Mouse (Mus musculus) cerebellum, adult 11-12 months (tissue): Measurements from ENCODE around the gene Ilf3.
"Not testable (repeated sequence)": the region's sequence is repeated elsewhere in the genome, so short reads cannot be mapped to it uniquely, and the experiment has no call there.

ENCODE experiments used
- DNase-seq: peaks from one replicate; pipeline ENCODE4 v3.0.0; 2022

Ilf3 gene

GRCm38 (mm10) chr9:21367357-21368111 lies at the start of gene Ilf3:
Gene Ilf3, plus strand, starts transcription at chr9:21367871.
- DNase-seq = peak; percentile 100

DNA sequence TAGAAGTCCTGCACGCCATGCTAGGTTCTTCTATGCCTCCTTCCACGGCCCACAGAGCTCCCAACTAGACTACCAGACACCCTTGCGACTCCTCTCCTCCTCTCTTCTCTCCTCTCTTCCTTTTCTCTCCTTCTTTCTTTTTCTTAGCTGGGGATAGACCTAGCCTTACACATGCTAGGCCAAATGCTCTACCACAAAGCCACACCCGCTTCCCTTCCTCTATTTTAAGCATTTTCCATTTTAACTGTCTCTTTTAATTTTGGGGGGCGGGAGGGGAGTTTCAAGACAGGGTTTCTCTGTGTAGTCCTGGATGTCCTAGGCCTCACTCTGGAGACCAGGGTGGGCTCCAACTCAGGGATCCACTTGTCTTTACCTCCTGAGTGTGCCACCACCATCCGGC lies 48.9 kb upstream of the Ilf3 start:
- DNase-seq = no peak

- DNase-seq = no peak
Measured at GRCm38 (mm10) chr9:21319503-21319902, 48.2 kb upstream of the Ilf3 start.

GRCm38 (mm10) chr9:21320280-21320618 lies 47.4 kb upstream of the Ilf3 start:
- DNase-seq = no peak

DNA sequence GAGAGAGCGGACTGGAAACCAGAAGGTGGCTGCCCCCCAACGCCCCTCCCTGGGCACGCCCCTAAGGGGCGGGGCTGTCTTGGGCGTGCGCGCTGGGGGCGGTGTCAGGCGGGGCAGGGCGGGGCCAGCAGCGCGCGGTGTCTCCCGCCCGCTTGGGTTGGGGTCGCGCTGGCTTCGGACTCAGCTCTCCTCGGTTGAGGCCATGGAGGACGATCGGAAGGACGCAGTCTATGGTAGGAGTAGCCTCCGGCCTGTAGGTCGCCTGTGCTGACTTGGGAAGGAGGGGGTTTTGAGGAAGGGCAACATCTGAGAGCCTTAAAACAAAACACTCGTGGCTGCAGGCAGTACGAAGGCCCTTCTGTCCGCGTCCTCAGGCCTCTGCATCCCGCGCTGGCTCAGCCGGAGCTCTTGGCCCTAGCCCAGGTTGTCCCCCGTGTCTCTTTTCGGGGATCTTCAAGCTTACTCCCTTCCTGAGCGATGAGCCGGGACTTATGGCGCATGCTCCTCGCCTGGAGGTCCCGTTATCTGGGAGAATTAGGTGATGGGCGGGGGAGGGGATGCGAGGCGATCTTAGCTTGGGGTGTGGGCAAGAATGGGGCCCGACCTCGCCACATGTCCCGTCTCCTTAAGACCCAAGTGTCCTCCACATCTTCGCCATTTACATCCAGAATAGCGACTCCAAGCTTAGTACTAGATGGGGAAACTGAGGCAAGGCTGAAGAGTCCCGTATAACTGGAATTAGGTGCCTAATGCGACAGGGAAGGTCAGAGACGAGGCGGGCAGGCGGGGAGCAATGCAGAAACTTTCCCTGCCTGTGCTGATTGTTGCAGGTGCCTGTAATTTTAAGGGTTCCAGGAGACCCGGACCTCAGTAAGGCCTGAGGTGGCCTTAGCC lies 46.8 kb upstream of the Ilf3 start, which contains the start of gene Slc44a2:
TSS of gene Slc44a2 (plus strand) at position 80 of the 894 bp plus-strand sequence.
- peak; percentile 82 for DNase-seq

GRCm38 (mm10) chr9:21321513-21321835 lies 46.2 kb upstream of the Ilf3 start:
- DNase-seq = peak; percentile 33

DNA sequence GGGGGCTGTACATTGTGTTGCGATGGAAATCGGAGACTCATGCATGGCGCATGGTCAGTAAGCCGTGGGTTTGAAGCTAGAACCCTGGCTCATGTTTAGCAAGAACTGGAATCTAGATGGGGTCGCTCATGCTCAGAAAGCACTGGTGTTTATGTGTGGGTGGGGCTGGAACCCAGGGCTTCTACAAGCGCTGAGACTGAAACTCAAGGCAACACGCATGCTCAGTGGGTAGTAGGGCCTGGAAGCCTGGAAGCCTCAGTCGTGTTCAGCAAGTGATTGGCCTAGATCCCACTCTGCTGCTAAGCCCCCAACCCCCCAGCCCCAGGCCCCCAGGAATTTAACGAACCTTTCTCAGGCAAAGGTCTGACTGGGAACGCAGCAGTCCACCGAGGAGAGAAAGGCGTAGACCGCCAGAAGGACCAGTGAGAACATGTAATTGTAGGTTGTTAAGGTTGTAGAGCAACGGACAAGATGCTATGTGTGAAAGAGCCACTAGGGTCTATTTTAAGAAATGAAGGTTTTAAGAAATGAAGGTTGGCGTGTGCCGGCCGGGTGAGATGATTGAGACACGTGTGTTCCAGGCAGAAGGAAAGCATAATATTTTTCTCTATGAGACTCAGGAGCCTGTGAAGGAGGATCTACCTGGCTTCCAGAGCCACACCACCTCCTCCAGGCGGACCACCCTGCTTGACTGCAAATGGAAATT lies 45.3 kb upstream of the Ilf3 start:
- no peak for DNase-seq

GRCm38 (mm10) chr9:21322917-21323297 lies 44.8 kb upstream of the Ilf3 start:
- DNase-seq = not testable (repeated sequence)

DNA sequence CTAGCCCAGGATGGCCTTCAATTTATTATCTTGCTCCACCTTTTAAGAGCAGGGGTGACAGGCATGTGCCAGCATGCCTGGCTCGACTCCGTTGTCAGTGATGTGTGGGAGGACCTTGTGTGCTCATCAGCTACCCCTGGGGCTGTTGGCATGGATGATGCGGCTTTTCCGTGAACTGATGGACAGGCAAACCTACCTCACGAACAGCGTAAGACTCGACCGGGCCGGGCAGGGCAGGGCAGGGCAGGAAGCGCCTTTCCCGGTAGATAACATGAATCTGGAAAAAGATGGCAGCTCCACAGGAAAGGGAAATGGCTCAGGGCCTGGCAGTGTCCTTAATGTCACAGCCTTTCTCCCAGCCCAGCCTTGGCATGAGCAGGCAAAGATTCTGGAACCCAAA lies 43.4 kb upstream of the Ilf3 start:
- peak; percentile 30 for DNase-seq

- no peak for DNase-seq
Measured at GRCm38 (mm10) chr9:21327569-21327968, 40.1 kb upstream of the Ilf3 start.

DNA sequence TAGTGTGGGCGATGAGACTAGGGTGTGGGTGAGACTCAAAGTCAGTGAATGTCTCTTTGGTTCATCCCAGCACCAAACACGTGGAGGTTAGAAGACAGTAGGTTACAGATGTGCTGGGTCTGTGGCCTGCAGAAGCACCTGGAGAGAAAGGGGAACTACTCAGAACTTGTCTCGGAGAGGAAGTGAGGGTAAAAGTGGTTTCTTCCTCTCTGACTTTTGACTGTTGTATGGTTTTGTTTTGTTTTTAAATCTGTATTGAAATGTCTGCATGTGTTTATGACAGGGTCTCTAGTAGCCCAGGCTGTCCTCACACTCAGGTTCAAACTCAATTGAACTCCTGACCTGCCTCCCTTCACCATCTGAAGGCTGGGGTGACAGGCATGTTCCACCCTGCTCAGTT lies 39.6 kb upstream of the Ilf3 start:
- DNase-seq = no peak

GRCm38 (mm10) chr9:21329041-21329440 lies 38.6 kb upstream of the Ilf3 start:
- DNase-seq = no peak

DNA sequence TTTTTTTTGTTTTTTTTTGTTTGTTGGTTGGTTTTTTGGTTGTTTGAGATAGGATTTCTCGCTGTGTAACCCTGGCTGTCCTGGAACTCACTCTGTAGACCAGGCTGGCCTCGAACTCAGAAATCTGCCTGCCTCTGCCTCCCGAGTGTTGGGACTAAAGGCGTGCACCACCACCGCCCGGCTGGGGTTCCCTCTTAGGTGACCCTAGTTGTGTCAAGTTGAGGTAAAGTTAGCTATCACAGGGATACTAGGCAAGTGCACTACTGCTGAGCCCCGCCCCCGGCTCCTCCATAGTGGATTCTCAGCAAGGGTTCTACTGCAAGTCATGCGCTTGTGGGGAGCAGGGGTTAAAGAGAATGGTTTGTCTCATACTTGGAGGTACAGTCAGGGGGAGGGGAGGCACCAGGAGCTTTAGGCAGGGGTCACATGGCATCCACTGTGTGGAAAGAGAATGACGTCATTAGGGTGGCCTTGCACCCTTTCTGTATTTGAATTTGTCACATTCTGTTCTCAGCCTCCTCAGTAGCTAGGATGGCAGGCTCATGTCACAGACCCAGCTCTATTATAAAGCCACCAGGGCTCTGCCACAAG lies 37.9 kb upstream of the Ilf3 start:
- DNase-seq = no peak

GRCm38 (mm10) chr9:21331365-21332140 lies 36.1 kb upstream of the Ilf3 start:
- DNase-seq = no peak

DNA sequence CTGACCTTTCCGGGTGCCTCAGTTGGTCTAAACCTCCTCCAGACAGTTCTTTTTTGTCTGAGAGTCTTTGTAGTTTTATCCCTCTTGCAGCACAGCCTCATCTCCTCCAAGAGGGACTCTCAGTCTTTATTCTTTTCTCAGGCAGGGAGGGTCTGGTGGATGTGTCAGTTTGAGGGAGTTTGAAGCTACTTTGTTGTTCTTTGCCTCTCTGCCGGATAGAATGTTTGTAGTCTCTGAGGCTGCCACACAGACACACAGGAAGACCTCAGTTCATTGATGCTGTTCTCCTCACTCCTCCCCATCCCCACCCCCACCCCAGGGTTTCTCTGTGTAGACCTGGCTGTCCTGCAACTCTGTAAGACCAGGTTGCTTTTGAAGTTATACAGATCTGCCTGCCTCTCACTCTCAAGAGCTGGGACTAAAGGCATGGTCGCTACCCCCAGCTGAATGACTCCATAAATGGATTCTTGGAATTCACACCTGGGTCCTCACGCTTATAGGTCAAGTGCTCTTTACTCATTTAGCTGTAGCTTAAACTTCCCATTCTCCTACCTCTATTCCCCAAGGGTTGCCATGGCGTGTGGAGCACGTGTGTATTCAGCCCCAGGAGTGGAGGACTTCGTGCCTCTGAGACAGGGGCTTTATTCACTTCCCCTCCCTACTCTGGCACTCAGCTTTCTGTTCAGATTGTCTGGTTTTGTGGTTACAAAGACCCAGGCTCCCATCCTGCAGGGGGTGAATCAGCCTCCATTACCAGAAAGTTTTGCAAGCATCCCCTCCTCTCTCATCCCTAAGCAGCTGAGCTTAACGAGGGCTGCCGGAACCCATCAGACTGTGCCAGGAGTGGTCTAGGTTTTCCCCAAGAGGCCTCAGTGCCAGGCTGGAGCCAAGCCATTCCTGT lies 35.3 kb upstream of the Ilf3 start:
- DNase-seq = no peak

DNA sequence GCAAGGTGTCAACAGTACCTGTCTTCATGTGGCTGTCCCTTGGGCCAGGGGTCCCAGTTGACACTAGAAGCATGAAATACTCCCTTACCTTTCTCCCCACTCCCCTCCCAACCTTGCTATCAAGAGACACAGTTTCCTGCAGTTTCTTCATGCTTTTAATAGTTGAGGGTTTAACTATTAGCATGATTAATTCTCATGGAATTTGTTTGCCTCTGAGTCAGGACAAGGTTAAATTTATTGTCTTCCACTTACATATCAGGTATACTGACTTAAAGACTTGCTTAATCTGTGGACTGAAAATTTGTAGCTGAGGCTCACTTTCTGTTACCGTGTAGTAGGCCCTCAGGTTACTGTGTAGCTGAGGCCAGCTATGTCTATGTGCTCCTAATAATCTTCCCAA lies 34.1 kb upstream of the Ilf3 start:
- DNase-seq = no peak

DNA sequence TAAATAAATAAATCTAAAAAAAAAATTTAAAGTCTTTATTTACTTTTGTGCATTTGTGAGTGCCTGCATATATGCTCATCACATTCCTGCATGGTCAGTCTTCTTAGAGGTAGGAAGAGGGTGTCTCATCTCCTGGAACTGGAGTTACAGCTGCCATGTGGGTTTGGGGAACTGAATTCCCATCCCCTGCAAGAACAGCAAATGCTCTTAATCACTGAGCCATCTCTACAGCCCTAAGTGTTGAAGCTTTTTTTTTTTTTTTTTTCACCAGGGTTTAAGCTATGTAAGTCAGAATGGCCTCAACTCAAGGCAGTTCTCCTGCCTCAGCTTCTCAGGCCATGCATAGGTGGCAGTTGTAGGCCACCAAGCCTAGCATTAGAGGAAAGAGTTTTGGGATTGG lies 32.9 kb upstream of the Ilf3 start:
- no peak for DNase-seq

DNA sequence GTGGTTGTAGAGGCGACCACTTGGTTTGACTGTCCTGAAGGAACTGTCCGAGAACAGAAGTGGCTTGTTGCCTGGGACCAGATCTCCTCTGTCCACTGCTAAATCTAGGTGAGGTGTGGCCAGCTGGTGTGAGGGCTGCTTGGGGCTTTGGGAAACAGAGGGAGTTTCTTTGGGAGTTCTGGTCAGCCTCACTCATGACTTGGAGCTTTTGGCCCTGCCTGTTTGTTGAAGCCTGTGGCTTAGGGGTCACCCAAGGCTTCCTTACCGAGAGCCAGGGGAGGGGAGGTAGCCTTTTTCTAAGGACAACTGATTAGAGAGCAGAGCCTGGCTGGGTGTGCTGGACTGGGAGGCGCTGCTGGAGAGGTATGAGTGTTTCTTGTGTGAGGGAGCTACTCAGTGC lies 32.3 kb upstream of the Ilf3 start:
- no peak for DNase-seq

DNA sequence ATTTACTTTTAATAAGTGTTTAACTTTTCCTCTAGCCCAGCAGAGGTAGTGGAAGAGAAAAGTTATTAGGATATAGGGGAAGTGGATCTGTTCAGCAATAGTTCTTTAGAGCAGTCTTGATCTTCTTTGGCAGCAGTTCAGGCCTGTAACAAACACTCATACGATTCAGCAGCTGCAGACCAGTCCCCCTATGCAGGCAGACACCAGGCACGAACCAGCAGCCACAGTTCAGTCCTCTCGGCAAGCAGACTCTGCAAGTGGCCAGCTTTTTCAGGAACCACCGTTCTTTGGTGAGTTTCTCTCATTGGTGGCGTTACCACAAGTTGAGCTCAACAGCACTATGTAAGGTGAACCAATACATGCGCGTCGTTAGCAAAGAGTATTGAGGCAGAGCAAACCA lies 31.2 kb upstream of the Ilf3 start:
- no peak for DNase-seq

DNA sequence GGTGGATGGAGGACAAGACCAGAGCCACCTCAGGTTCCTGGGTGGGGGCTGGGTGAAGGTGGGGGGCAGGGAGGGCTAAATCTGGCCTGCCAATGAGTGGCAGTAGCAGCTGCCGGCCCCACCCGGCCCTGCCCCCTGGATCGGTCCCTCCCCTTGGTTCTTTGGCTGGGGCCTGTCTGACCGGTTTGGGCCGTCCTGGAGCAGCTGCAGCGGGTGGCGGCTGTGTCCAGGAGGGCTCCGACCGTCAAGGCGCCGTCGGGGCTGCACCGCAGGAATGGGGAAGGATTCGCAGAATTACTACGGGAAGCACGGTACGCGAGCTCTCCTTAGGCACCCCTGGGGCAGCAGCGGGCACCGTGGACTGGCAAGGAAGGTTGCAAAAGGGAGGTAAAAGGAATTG lies 30.0 kb upstream of the Ilf3 start:
- no peak for DNase-seq

DNA sequence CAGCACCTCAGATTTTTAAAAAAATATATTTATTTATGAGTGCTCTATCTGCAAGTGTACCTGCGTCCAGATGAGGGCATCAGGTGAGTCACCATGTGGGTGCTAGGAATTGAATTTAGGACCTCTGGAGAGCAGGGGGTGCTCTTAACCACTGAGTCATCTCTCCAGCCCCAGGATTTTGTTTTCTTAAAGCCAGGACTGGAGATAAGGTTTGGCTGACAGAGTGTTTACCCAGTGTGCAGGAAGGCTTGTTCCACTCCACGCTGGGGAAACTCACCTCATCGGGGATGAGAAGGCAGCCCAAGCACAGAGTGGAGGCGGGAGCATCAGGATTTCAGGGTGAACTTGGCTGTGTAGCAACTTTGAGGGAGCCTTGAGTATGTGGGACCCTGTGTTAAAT lies 27.3 kb upstream of the Ilf3 start:
- DNase-seq = no peak
